Mouse (Mus musculus) liver, embryonic 11.5 days (tissue): Measurements from ENCODE around the gene Ppp2r3d. TPM values are rescaled to one million over a fixed set of nuclear protein-coding genes. Genes with fewer than 3 reads are reported as not detected.

ENCODE experiments used
- ATAC-seq: fragments of 200-750 bp; cut with Nextera tagmentation; replicated peaks from 2 replicates; pipeline ENCODE4 v1.8.0; 2017; ENCODE audit warnings: moderate number of reproducible peaks, mild to moderate bottlenecking, moderate TSS enrichment, moderate library complexity; ENCODE audit not compliant: low FRiP score
- DNase-seq: peaks from one replicate; pipeline ENCODE4 v3.0.0-alpha.2; 2017; ENCODE audit warnings: low spot score
- H3K27ac ChIP-seq: fragments of 300-500 bp; sonication (generic); 2 replicates; pipeline ENCODE4 v1.5.1; 2014; ENCODE audit warnings: mild to moderate bottlenecking, low read depth, low read length, control low read depth
- H3K27me3 ChIP-seq: fragments of 300-500 bp; sonication (generic); replicated peaks from 2 replicates; pipeline ENCODE4 v1.6.1; 2014; ENCODE audit warnings: low read length, mixed read lengths; ENCODE audit not compliant: control insufficient read depth, insufficient read depth
- H3K36me3 ChIP-seq: fragments of 300-500 bp; sonication (generic); 2 replicates; pipeline ENCODE4 v1.6.1; 2014; ENCODE audit warnings: mild to moderate bottlenecking, low read length, moderate library complexity, mixed read lengths; ENCODE audit not compliant: control insufficient read depth, insufficient read depth
- H3K4me1 ChIP-seq: fragments of 300-500 bp; sonication (generic); replicated peaks from 2 replicates; pipeline ENCODE4 v1.6.1; 2014; ENCODE audit warnings: low read length, mixed read lengths; ENCODE audit not compliant: control insufficient read depth, insufficient read depth
- H3K4me2 ChIP-seq: fragments of 300-500 bp; sonication (generic); 2 replicates; pipeline ENCODE4 v1.6.1; 2014; ENCODE audit warnings: mild to moderate bottlenecking, control low read depth, moderate library complexity
- H3K4me3 ChIP-seq: fragments of 300-500 bp; sonication (generic); 2 replicates; pipeline ENCODE4 v1.5.1; 2014; ENCODE audit warnings: low read depth, low read length, control low read depth
- H3K9ac ChIP-seq: fragments of 300-500 bp; sonication (generic); 2 replicates; pipeline ENCODE4 v1.6.1; 2014; ENCODE audit warnings: low read depth, low read length, control low read depth
- H3K9me3 ChIP-seq: fragments of 300-500 bp; sonication (generic); 2 replicates; pipeline ENCODE4 v1.6.1; 2016; ENCODE audit warnings: low read length, inconsistent platforms, mixed read lengths; ENCODE audit not compliant: control insufficient read depth
- WGBS: fragments of 180-500 bp; shearing (Covaris S2); extraction: QIAGEN DNeasy Blood & Tissue Kit; methylation state at CpG from one replicate; pipeline ENCODE4 v1.1.7; 2014; 5-methylcytosine and 5-hydroxymethylcytosine counted together
- polyA plus RNA-seq: library from polyadenylated mRNA; unstranded; fragments of >200 nt; fragmentation: Nextera tagmentation; extraction: Ambion mirVana; gene quantifications from 2 replicates; pipeline ENCODE4 v1.2.1, GENCODE M21; 2014

Ppp2r3d gene
- polyA plus RNA-seq, 1 experiment from 2014 or later: 91.3 TPM

- H3K27ac ChIP-seq: peak overlapping the region; percentile 99
- H3K4me3 ChIP-seq: peak overlapping the region; percentile 70
- H3K9ac ChIP-seq: peak overlapping the region; percentile 79
- H3K27me3 ChIP-seq: no peaks in the 10 kb centered on the region
- 0% methylated on average over 59 of the region's 59 CpGs for WGBS
- H3K9me3 ChIP-seq: no peaks in the 10 kb centered on the region
- DNase-seq: peak; percentile 97
- H3K36me3 ChIP-seq: no peaks in the 10 kb centered on the region
- H3K4me2 ChIP-seq: peak overlapping the region; percentile 76
- peak; percentile 73 for ATAC-seq
- no peaks in the 10 kb centered on the region for H3K4me1 ChIP-seq
These were observed 53.7 kb downstream of the Ppp2r3d start for GRCm38 (mm10) chr9:124422900-124423551.

GRCm38 (mm10) chr9:124422427-124422826 is 54.3 kb downstream of the Ppp2r3d start:
- Histone ChIP-seq H3K9ac (peak overlapping the region; percentile 79; the same call in 1 of the 2 replicates), H3K4me2 (peak overlapping the region; percentile 76), H3K27ac (peak overlapping the region; percentile 99), H3K27me3 (no peaks in the 10 kb centered on the region), H3K4me3 (peak overlapping the region; percentile 70), H3K4me1 (no peaks in the 10 kb centered on the region), H3K36me3 (no peaks in the 10 kb centered on the region), H3K9me3 (no peaks in the 10 kb centered on the region)
- 3% methylated on average over 24 of the region's 25 CpGs for WGBS
- no peak for ATAC-seq
- no peak for DNase-seq

- H3K27ac ChIP-seq: no peak overlapping the region
- no peak for ATAC-seq
- no peaks in the 10 kb centered on the region for H3K36me3 ChIP-seq
- H3K9ac ChIP-seq: no peak overlapping the region
- no peak overlapping the region for H3K4me3 ChIP-seq
- no peak overlapping the region for H3K4me2 ChIP-seq
- H3K9me3 ChIP-seq: no peaks in the 10 kb centered on the region
- no peaks in the 10 kb centered on the region for H3K4me1 ChIP-seq
- no peaks in the 10 kb centered on the region for H3K27me3 ChIP-seq
- DNase-seq: no peak
These were observed 63.8 kb downstream of the Ppp2r3d start for GRCm38 (mm10) chr9:124412921-124413320.

- Histone ChIP-seq H3K9ac (no peak overlapping the region), H3K4me3 (no peak overlapping the region), H3K9me3 (no peaks in the 10 kb centered on the region), H3K27me3 (no peaks in the 10 kb centered on the region), H3K36me3 (no peaks in the 10 kb centered on the region), H3K4me1 (no peaks in the 10 kb centered on the region), H3K27ac (no peak overlapping the region), H3K4me2 (no peak overlapping the region)
- WGBS: 73% methylated on average over 1 of the region's 1 CpGs
- DNase-seq (no peak), ATAC-seq (no peak)
These were observed 65.1 kb downstream of the Ppp2r3d start for GRCm38 (mm10) chr9:124411553-124411952.

GRCm38 (mm10) chr9:124408564-124408963 is 68.1 kb downstream of the Ppp2r3d start:
- H3K27me3 ChIP-seq: no peaks in the 10 kb centered on the region
- DNase-seq: no peak
- H3K4me1 ChIP-seq: no peaks in the 10 kb centered on the region
- ATAC-seq: no peak
- no peaks in the 10 kb centered on the region for H3K9me3 ChIP-seq
- WGBS: 51% methylated on average over 1 of the region's 1 CpGs
- H3K9ac ChIP-seq: no peak overlapping the region
- H3K27ac ChIP-seq: no peak overlapping the region
- H3K4me2 ChIP-seq: no peak overlapping the region
- no peak overlapping the region for H3K4me3 ChIP-seq
- no peaks in the 10 kb centered on the region for H3K36me3 ChIP-seq

Other genes with a start within 250 kb of the Ppp2r3d start
- 4.4 and 5.7 TPM in 2 replicates for gene 2010315B03Rik, start 164.2 kb downstream of the Ppp2r3d start, polyA plus RNA-seq
- gene Gm21836, start 16.9 kb upstream of the Ppp2r3d start, polyA plus RNA-seq: not detected in 2 replicates